9 mouse cellular contexts compared by ENCODE assay signal in genomic region chrX:99042451-99042951, GRCm38 (mm10). TPM values are rescaled to one million over a fixed set of nuclear protein-coding genes. Genes with fewer than 3 reads are reported as not detected.
DNase-seq lines count a peak whose midpoint lies in the region; ATAC-seq lines count a peak whose summit lies in the region.
"Had no signal": no experiment of that assay in that cellular context is flagged by ENCODE, and none has a peak within 500 bp of the region (broad histone marks: within the 10 kb centered on the region; RNA-seq: fewer than 3 reads in every experiment).

No protein-coding gene starts in this region.

- H3K4me3 ChIP-seq in brown adipose tissue, adult 24 weeks (ENCODE audit: insufficient read depth, low read depth, low read length), result peak overlapping the region; percentile 93
- peak overlapping the region; percentile 43 for H3K4me3 ChIP-seq in forebrain, embryonic 12.5 days (replicated peaks)
- peak overlapping the region; percentile 64 for H3K4me3 ChIP-seq in heart, embryonic 16.5 days (ENCODE audit: low read length)
- peak overlapping the region; percentile 55 for H3K4me3 ChIP-seq in liver, embryonic 13.5 days (replicated peaks)
- H3K4me3 ChIP-seq in neural tube, embryonic 11.5 days (ENCODE audit: low read depth, low read length), result peak overlapping the region; percentile 38
- peak overlapping the region; percentile 51 for H3K4me3 ChIP-seq in stomach, embryonic 16.5 days (replicated peaks; ENCODE audit: low read length)

- peak; percentile 54 for DNase-seq in CD4-positive helper T cell, adult 2 months (ENCODE audit: low read depth, low spot score)
- peak; percentile 91 to 96 for DNase-seq in kidney, postnatal 25 days
- DNase-seq in liver, embryonic 13.5 days, result peak; percentile 67
- DNase-seq in neural tube, embryonic 11.5 days (ENCODE audit: low spot score), result peak; percentile 80

- peak overlapping the region; percentile 42 for H3K9ac ChIP-seq in forebrain, embryonic 12.5 days
- H3K9ac ChIP-seq in heart, embryonic 16.5 days (ENCODE audit: low read length), result peak overlapping the region; percentile 78
- H3K9ac ChIP-seq in liver, embryonic 13.5 days, result peak overlapping the region; percentile 51
- H3K9ac ChIP-seq in neural tube, embryonic 11.5 days (ENCODE audit: low read length), result peak overlapping the region; percentile 29; the same call in 1 of the 2 replicates
- H3K9ac ChIP-seq in stomach, embryonic 16.5 days (ENCODE audit: low read length), result peak overlapping the region; percentile 66

- no peaks in the 10 kb centered on the region for H3K36me3 ChIP-seq in forebrain, embryonic 12.5 days (replicated peaks)
- H3K36me3 ChIP-seq in heart, embryonic 16.5 days (ENCODE audit: control insufficient read depth, insufficient read depth), result no peaks in the 10 kb centered on the region
- no peaks in the 10 kb centered on the region for H3K36me3 ChIP-seq in liver, embryonic 13.5 days
- H3K36me3 ChIP-seq in neural tube, embryonic 11.5 days (ENCODE audit: control insufficient read depth, insufficient read depth, low read length), result no peaks in the 10 kb centered on the region
- H3K36me3 ChIP-seq in stomach, embryonic 16.5 days (ENCODE audit: control insufficient read depth, insufficient read depth, low read length), result no peaks in the 10 kb centered on the region

- ATAC-seq in forebrain, embryonic 12.5 days (ENCODE audit: low FRiP score), result peak; percentile 89
- peak; percentile 96 for ATAC-seq in heart, embryonic 16.5 days (replicated peaks; ENCODE audit: extremely low read depth, insufficient read depth, low FRiP score)
- peak; percentile 92 for ATAC-seq in liver, embryonic 13.5 days (ENCODE audit: low read depth)
- peak; percentile 97 for ATAC-seq in neural tube, embryonic 11.5 days (ENCODE audit: insufficient read depth, low FRiP score, low TSS enrichment)
- ATAC-seq in stomach, embryonic 16.5 days (ENCODE audit: insufficient read depth, low FRiP score), result peak; percentile 96

- peak overlapping the region; percentile 85 for H3K27ac ChIP-seq in brown adipose tissue, adult 24 weeks (replicated peaks; ENCODE audit: low read depth, low read length)
- no peak overlapping the region for H3K27ac ChIP-seq in forebrain, embryonic 12.5 days
- peak overlapping the region; percentile 88 for H3K27ac ChIP-seq in heart, embryonic 16.5 days (ENCODE audit: low read length)
- no peak overlapping the region; the same call in 1 of the 2 replicates for H3K27ac ChIP-seq in liver, embryonic 13.5 days
- no peak overlapping the region for H3K27ac ChIP-seq in neural tube, embryonic 11.5 days (ENCODE audit: low read depth, low read length)
- H3K27ac ChIP-seq in stomach, embryonic 16.5 days (ENCODE audit: low read length), result no peak overlapping the region

- 30% methylated on average over 26 of the region's 31 CpGs for WGBS in forebrain, embryonic 12.5 days
- WGBS in heart, embryonic 16.5 days, result 13% methylated on average over 31 of the region's 31 CpGs
- WGBS in liver, embryonic 13.5 days (ENCODE audit: insufficient replicate concordance), result 25% methylated on average over 31 of the region's 31 CpGs
- WGBS in neural tube, embryonic 11.5 days, result 29% methylated on average over 25 of the region's 31 CpGs
- WGBS in stomach, embryonic 16.5 days, result 25% methylated on average over 31 of the region's 31 CpGs

- H3K4me2 ChIP-seq in forebrain, embryonic 12.5 days, result peak overlapping the region; percentile 75
- peak overlapping the region; percentile 73 for H3K4me2 ChIP-seq in heart, embryonic 16.5 days (ENCODE audit: low read depth, low read length)
- H3K4me2 ChIP-seq in liver, embryonic 13.5 days, result peak overlapping the region; percentile 73
- peak overlapping the region; percentile 75 for H3K4me2 ChIP-seq in neural tube, embryonic 11.5 days (ENCODE audit: low read depth)
- peak overlapping the region; percentile 70 for H3K4me2 ChIP-seq in stomach, embryonic 16.5 days (ENCODE audit: low read depth, low read length)

- peaks cover 2% of the 10 kb centered on the region; the same call in 1 of the 2 replicates for H3K4me1 ChIP-seq in brown adipose tissue, adult 24 weeks (ENCODE audit: control insufficient read depth, insufficient read depth, insufficient read length, low read length)
- H3K4me1 ChIP-seq in forebrain, embryonic 12.5 days, result no peaks in the 10 kb centered on the region
- H3K4me1 ChIP-seq in heart, embryonic 16.5 days (ENCODE audit: control insufficient read depth, insufficient read depth, low read length), result peaks cover 16% of the 10 kb centered on the region; the same call in 1 of the 2 replicates
- H3K4me1 ChIP-seq in liver, embryonic 13.5 days (replicated peaks), result no peaks in the 10 kb centered on the region; the same call in 1 of the 2 replicates
- no peaks in the 10 kb centered on the region for H3K4me1 ChIP-seq in neural tube, embryonic 11.5 days (ENCODE audit: control insufficient read depth, insufficient read depth, low read length)
- no peaks in the 10 kb centered on the region for H3K4me1 ChIP-seq in stomach, embryonic 16.5 days (ENCODE audit: control insufficient read depth, insufficient read depth, low read length)

- H3K27me3 ChIP-seq in forebrain, embryonic 12.5 days, result peaks cover 67% of the 10 kb centered on the region
- peaks cover 7% of the 10 kb centered on the region; the same call in 1 of the 2 replicates for H3K27me3 ChIP-seq in heart, embryonic 16.5 days (ENCODE audit: control insufficient read depth, insufficient read depth, low read length)
- H3K27me3 ChIP-seq in liver, embryonic 13.5 days, result peaks cover 22% of the 10 kb centered on the region
- 0 out of 2 replicates have a peak, but pooled peaks cover 8% of the 10 kb centered on the region for H3K27me3 ChIP-seq in neural tube, embryonic 11.5 days (ENCODE audit: control insufficient read depth, insufficient read depth, low read length)
- H3K27me3 ChIP-seq in stomach, embryonic 16.5 days (ENCODE audit: control insufficient read depth, insufficient read depth, low read length), result peaks cover 20% of the 10 kb centered on the region; the same call in 1 of the 2 replicates

- H3K9me3 ChIP-seq in forebrain, embryonic 12.5 days, result no peaks in the 10 kb centered on the region
- H3K9me3 ChIP-seq in heart, embryonic 16.5 days (replicated peaks; ENCODE audit: control insufficient read depth, low read length), result no peaks in the 10 kb centered on the region
- H3K9me3 ChIP-seq in liver, embryonic 13.5 days (replicated peaks), result no peaks in the 10 kb centered on the region
- H3K9me3 ChIP-seq in neural tube, embryonic 11.5 days (ENCODE audit: control insufficient read depth, low read length), result no peaks in the 10 kb centered on the region
- no peaks in the 10 kb centered on the region for H3K9me3 ChIP-seq in stomach, embryonic 16.5 days (replicated peaks; ENCODE audit: control insufficient read depth, low read length)

RNA-seq across cellular contexts. Expression of gene Stard8, which starts 39.5 kb away (rescaled TPM):
- polyA plus RNA-seq in brown adipose tissue, adult 24 weeks (2012; ENCODE audit: insufficient read depth, insufficient read length, missing spikeins), result 5.0 and 6.7 TPM in 2 replicates
- 6.2 and 6.9 TPM in 2 replicates for polyA plus RNA-seq in forebrain, embryonic 12.5 days (2016; fragmentation: Nextera tagmentation; extraction: Ambion mirVana)
- polyA plus RNA-seq in heart, embryonic 16.5 days (2015; fragmentation: Nextera tagmentation; extraction: Ambion mirVana), result 16.0 and 16.1 TPM in 2 replicates
- 3.2 and 3.8 TPM in 2 replicates for polyA plus RNA-seq in liver, embryonic 13.5 days (2015; fragmentation: Nextera tagmentation; extraction: Ambion mirVana)
- 11.6 and 11.7 TPM in 2 replicates for polyA plus RNA-seq in neural tube, embryonic 11.5 days (2014; fragmentation: Nextera tagmentation; extraction: Ambion mirVana)
- 8.5 and 9.9 TPM in 2 replicates for polyA plus RNA-seq in stomach, embryonic 16.5 days (2015; fragmentation: Nextera tagmentation; extraction: Ambion mirVana)
- polyA plus RNA-seq: C2C12 had no signal

Comparison
In these comparisons a context has a peak if more than half of its experiments do, and no peak if none do; other contexts are left out.
1. H3K27ac ChIP-seq: peak in brown adipose tissue, adult 24 weeks (single experiment) and heart, embryonic 16.5 days (single experiment); none in forebrain, embryonic 12.5 days (single experiment), liver, embryonic 13.5 days (single experiment), neural tube, embryonic 11.5 days (single experiment) and stomach, embryonic 16.5 days (single experiment).
2. H3K4me3 ChIP-seq: peak in every context shown above with its lines; median percentile 93 in brown adipose tissue, adult 24 weeks; 64 in heart, embryonic 16.5 days; 55 in liver, embryonic 13.5 days; 51 in stomach, embryonic 16.5 days; 43 in forebrain, embryonic 12.5 days; 38 in neural tube, embryonic 11.5 days.
3. Peak in every context shown above with its lines, with median percentiles within 50 percentile points of each other: DNase-seq, ATAC-seq, H3K4me2 ChIP-seq and H3K9ac ChIP-seq.